Mouse (Mus musculus) forebrain, embryonic 15.5 days (tissue): ENCODE data around the gene Apobec1. TPM values are rescaled to one million over a fixed set of nuclear protein-coding genes. Genes with fewer than 3 reads are reported as not detected.

Source experiments
- polyA plus RNA-seq: library from polyadenylated mRNA; unstranded; fragments of >200 nt; fragmentation: Nextera tagmentation; extraction: Ambion mirVana; gene quantifications from 2 replicates; pipeline ENCODE4 v1.2.1, GENCODE M21; 2015

Gene Apobec1
- polyA plus RNA-seq, 1 experiment from 2014 or later, result 4.5 TPM

Other genes starting within 250 kb of the Apobec1 start
- gene Rimklb, start 103.7 kb downstream of the Apobec1 start, polyA plus RNA-seq, result 98.3 and 106 TPM in 2 replicates
- gene Mfap5, start 96.6 kb downstream of the Apobec1 start, polyA plus RNA-seq, result 0.72 and 1.8 TPM in 2 replicates
- 0.37 and 0.45 TPM in 2 replicates for gene Aicda, start 48.6 kb downstream of the Apobec1 start, polyA plus RNA-seq
- gene Gdf3, start 7.6 kb upstream of the Apobec1 start, polyA plus RNA-seq, result not detected in 2 replicates
- not detected in 2 replicates for gene Dppa3, start 24.0 kb upstream of the Apobec1 start, polyA plus RNA-seq
- gene Nanog, start 105.0 kb upstream of the Apobec1 start, polyA plus RNA-seq, result 0.09 and 0.29 TPM in 2 replicates
- 19.9 and 20.5 TPM in 2 replicates for gene Slc2a3, start 199.2 kb upstream of the Apobec1 start, polyA plus RNA-seq
- gene Foxj2, start 217.5 kb upstream of the Apobec1 start, polyA plus RNA-seq, result 6.4 and 6.8 TPM in 2 replicates